Mouse (Mus musculus) intestine, embryonic 15.5 days (tissue): ENCODE measurements around the gene Hltf. TPM values are rescaled to one million over a fixed set of nuclear protein-coding genes. Genes with fewer than 3 reads are reported as not detected.

Experiments
- ATAC-seq: fragments of 200-750 bp; cut with Nextera tagmentation; 2 replicates; pipeline ENCODE4 v1.8.0; 2017; ENCODE audit warnings: moderate TSS enrichment, moderate library complexity
- H3K27ac ChIP-seq: fragments of 300-500 bp; sonication (generic); 2 replicates; pipeline ENCODE4 v1.5.1; 2015; ENCODE audit warnings: mild to moderate bottlenecking, inconsistent platforms
- H3K27me3 ChIP-seq: fragments of 300-500 bp; sonication (generic); replicated peaks from 2 replicates; pipeline ENCODE4 v1.6.1; 2015; ENCODE audit warnings: inconsistent platforms
- H3K36me3 ChIP-seq: fragments of 300-500 bp; sonication (generic); 2 replicates; pipeline ENCODE4 v1.6.1; 2015; ENCODE audit warnings: inconsistent platforms
- H3K4me1 ChIP-seq: fragments of 300-500 bp; sonication (generic); replicated peaks from 2 replicates; pipeline ENCODE4 v1.6.1; 2015; ENCODE audit warnings: inconsistent platforms
- H3K4me2 ChIP-seq: fragments of 300-500 bp; sonication (generic); replicated peaks from 2 replicates; pipeline ENCODE4 v1.6.1; 2015; ENCODE audit warnings: mild to moderate bottlenecking, inconsistent platforms
- H3K4me3 ChIP-seq: fragments of 300-500 bp; sonication (generic); replicated peaks from 2 replicates; pipeline ENCODE4 v1.5.1; 2015; ENCODE audit warnings: inconsistent platforms
- H3K9ac ChIP-seq: fragments of 300-500 bp; sonication (generic); 2 replicates; pipeline ENCODE4 v1.6.1; 2015; ENCODE audit warnings: inconsistent platforms
- H3K9me3 ChIP-seq: fragments of 300-500 bp; sonication (generic); 2 replicates; pipeline ENCODE4 v1.6.1; 2016; ENCODE audit warnings: inconsistent platforms
- WGBS: fragments of 180-500 bp; shearing (Covaris S2); methylation state at CpG from one replicate; pipeline ENCODE4 v1.1.7; 2015; 5-methylcytosine and 5-hydroxymethylcytosine counted together
- polyA plus RNA-seq: library from polyadenylated mRNA; unstranded; fragments of >200 nt; fragmentation: Nextera tagmentation; extraction: Ambion mirVana; gene quantifications from 2 replicates; pipeline ENCODE4 v1.2.1, GENCODE M21; 2015

The Hltf gene
- polyA plus RNA-seq, 1 experiment from 2014 or later = 15.0 TPM

DNA sequence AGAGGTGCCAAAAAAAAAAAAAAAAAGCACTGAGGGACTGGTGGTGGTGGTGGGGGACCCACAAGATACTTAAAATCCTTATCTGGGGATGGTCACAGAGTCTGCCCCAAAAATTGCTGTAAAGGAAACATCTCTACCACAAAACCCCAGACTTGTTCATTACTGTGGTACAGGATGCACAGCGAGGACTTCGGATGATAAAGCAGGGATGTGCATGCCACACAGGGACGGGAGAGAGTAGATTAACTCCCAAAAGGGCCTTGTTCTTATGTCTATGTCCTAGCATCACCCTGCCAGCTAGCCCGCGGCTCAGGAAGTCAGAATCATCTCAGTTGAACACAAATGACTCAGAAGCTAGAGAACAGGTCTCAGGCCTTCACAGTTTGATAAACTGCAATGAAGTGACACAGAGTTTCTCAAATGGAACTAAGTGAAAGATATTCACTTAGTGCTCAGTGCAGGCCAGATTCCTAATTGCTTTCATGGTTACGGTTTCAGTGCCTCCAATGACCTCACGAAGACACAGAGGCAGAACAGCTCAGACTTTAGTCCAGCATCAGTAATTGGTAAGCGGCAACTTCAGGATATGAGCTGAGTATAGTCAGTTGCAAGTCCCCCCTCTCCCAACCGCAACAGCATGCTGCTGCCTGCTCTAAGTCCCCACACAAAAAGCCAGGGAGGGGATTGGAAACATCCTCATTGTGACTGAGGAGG, 79.4 kb downstream of the Hltf start:
- Histone ChIP-seq H3K4me1 (no peaks in the 10 kb centered on the region), H3K27me3 (no peaks in the 10 kb centered on the region), H3K9me3 (no peaks in the 10 kb centered on the region), H3K36me3 (0 out of 2 replicates have a peak, but pooled peaks cover 3% of the 10 kb centered on the region), H3K27ac (no peak overlapping the region), H3K9ac (no peak overlapping the region), H3K4me2 (no peak overlapping the region), H3K4me3 (no peak overlapping the region)
- WGBS = 89% methylated on average over 9 of the region's 9 CpGs
- ATAC-seq = no peak

DNA sequence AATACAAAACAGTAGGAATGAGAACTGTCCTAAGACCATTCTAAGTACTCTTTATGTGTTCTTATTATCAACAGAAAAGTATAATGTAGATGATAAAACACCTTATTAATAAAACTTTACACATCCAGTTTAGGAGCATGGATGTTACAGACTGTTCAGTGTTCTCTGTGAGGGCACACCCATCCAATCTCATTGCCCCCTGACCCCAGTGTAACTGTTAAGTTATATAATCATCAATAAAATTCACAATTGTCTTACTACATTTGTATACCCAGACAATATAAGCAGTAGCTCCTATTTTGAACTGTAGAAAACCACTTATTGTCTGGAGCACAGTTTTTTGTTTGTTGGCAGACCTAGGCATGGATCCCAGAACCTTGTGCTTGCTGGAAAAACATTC, 83.6 kb downstream of the Hltf start:
- Histone ChIP-seq H3K27ac (no peak overlapping the region), H3K36me3 (0 out of 2 replicates have a peak, but pooled peaks cover 3% of the 10 kb centered on the region), H3K9me3 (no peaks in the 10 kb centered on the region), H3K4me2 (no peak overlapping the region), H3K4me1 (no peaks in the 10 kb centered on the region), H3K27me3 (no peaks in the 10 kb centered on the region), H3K9ac (no peak overlapping the region), H3K4me3 (no peak overlapping the region)
- peak; percentile 46; the same call in 1 of the 2 replicates for ATAC-seq

- peak; percentile 96 for ATAC-seq
Observed at GRCm38 (mm10) chr3:20141679-20142078, 84.1 kb downstream of the Hltf start.

DNA sequence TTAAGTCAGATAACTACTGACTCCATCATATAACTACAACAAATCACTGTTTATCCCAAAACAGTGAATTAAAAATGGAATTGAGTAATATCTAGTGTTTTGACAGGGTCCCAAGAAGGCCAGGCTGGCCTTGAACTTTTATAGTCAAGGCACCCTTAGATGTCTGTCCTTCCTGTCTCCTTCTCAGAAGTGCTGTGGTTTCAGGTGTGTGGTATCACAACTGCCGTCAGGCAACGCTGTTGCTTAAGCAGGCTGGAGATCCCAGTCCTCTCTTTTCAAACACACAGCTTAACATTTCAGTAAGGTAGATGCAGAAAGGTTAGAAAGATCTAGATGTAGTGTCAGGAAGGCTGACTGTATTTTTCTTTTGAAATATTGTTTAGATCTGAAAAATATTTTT, 84.5 kb downstream of the Hltf start:
- 0 out of 2 replicates have a peak, but pooled peaks cover 3% of the 10 kb centered on the region for H3K36me3 ChIP-seq
- no peaks in the 10 kb centered on the region for H3K4me1 ChIP-seq
- H3K4me2 ChIP-seq = no peak overlapping the region
- no peaks in the 10 kb centered on the region for H3K9me3 ChIP-seq
- no peaks in the 10 kb centered on the region for H3K27me3 ChIP-seq
- WGBS = 77% methylated on average over 2 of the region's 2 CpGs
- H3K9ac ChIP-seq = no peak overlapping the region
- no peak overlapping the region for H3K27ac ChIP-seq
- peak; percentile 48 for ATAC-seq
- no peak overlapping the region for H3K4me3 ChIP-seq

More at GRCm38 (mm10) chr3:20141679-20142078, 84.1 kb downstream of the Hltf start:
- WGBS = 39% methylated on average over 1 of the region's 1 CpGs
- H3K9ac ChIP-seq = no peak overlapping the region
- no peaks in the 10 kb centered on the region for H3K4me1 ChIP-seq
- no peak overlapping the region for H3K4me3 ChIP-seq
- no peak overlapping the region for H3K27ac ChIP-seq
- no peaks in the 10 kb centered on the region for H3K27me3 ChIP-seq
- 0 out of 2 replicates have a peak, but pooled peaks cover 3% of the 10 kb centered on the region for H3K36me3 ChIP-seq
- no peak overlapping the region for H3K4me2 ChIP-seq
- H3K9me3 ChIP-seq = no peaks in the 10 kb centered on the region

DNA sequence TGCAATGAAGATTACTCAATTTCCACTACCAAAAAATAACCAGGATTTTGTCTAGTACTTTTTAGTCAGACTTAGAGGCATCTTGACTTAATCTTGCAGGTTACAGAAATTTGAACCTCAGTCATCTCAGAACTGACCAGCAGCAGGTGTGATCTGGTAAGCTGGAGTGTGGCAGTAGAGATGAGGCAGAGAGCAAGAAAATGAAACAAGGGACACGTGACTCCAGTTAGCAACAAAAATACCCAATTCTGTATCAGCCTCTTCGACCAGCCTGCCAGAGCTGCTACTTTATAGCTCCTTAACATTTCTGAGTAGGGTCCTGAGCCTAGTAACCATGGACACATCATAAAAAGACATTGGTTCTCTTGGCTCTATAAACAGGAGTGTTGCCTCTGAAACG, 85.0 kb downstream of the Hltf start:
- 61% methylated on average over 3 of the region's 3 CpGs for WGBS
- no peak overlapping the region for H3K27ac ChIP-seq
- 0 out of 2 replicates have a peak, but pooled peaks cover 3% of the 10 kb centered on the region for H3K36me3 ChIP-seq
- no peak overlapping the region for H3K4me3 ChIP-seq
- no peak for ATAC-seq
- H3K9ac ChIP-seq = no peak overlapping the region
- no peaks in the 10 kb centered on the region for H3K4me1 ChIP-seq
- no peak overlapping the region for H3K4me2 ChIP-seq
- no peaks in the 10 kb centered on the region for H3K9me3 ChIP-seq
- H3K27me3 ChIP-seq = no peaks in the 10 kb centered on the region

GRCm38 (mm10) chr3:20143726-20144125, 86.1 kb downstream of the Hltf start:
- H3K9me3 ChIP-seq = no peaks in the 10 kb centered on the region
- no peak overlapping the region for H3K4me2 ChIP-seq
- no peaks in the 10 kb centered on the region for H3K27me3 ChIP-seq
- H3K4me3 ChIP-seq = no peak overlapping the region
- H3K9ac ChIP-seq = no peak overlapping the region
- WGBS = 85% methylated on average over 3 of the region's 3 CpGs
- ATAC-seq = no peak
- no peaks in the 10 kb centered on the region for H3K4me1 ChIP-seq
- no peaks in the 10 kb centered on the region for H3K36me3 ChIP-seq
- no peak overlapping the region for H3K27ac ChIP-seq

DNA sequence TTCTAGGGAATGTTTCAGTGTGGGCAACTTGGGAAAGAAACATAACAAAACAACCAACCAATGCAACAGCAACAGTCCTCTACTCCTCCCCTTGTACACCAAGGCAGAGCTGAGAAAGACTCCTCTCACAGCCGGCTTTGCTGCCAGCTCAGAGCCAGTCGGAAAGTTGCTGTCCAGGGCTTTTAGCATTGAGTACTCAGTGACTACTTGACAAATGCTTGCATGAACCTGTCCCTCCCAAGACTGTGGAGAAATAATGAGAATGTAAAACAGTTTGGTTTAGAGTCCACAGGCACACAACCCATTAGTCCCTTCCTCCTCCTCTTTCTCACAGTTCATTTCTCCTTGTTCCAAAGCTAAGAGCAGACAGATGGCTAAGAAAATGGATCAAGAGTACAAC, 86.8 kb downstream of the Hltf start:
- H3K9me3 ChIP-seq = no peaks in the 10 kb centered on the region
- no peak overlapping the region for H3K4me2 ChIP-seq
- H3K9ac ChIP-seq = no peak overlapping the region
- H3K36me3 ChIP-seq = no peaks in the 10 kb centered on the region
- ATAC-seq = no peak
- no peaks in the 10 kb centered on the region for H3K4me1 ChIP-seq
- no peaks in the 10 kb centered on the region for H3K27me3 ChIP-seq
- no peak overlapping the region for H3K4me3 ChIP-seq
- H3K27ac ChIP-seq = no peak overlapping the region
- 35% methylated on average over 2 of the region's 2 CpGs for WGBS

DNA sequence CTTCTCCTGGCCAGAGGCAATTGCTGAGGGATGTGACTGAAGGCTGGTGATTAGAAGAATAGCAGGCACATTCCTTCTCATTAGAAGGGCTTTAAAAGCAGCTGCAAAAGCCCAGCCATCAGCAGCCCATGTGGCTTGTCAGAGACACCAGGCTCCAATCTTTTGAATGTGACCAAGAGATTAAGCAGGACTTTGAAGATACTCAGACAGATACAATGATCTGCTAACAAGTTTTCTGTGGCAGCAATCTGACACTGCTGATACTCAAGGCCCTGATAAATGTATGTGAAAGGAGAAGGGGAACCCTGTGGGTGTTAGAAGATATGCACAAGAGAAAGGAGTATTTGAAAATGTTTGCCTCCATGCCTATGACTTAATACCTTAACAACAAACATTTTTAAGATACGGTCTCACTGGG, 88.1 kb downstream of the Hltf start:
- 65% methylated on average over 1 of the region's 1 CpGs for WGBS
- Histone ChIP-seq H3K4me2 (no peak overlapping the region), H3K27me3 (no peaks in the 10 kb centered on the region), H3K9ac (no peak overlapping the region), H3K4me3 (no peak overlapping the region), H3K4me1 (no peaks in the 10 kb centered on the region), H3K36me3 (no peaks in the 10 kb centered on the region), H3K9me3 (no peaks in the 10 kb centered on the region), H3K27ac (no peak overlapping the region)
- ATAC-seq = no peak

DNA sequence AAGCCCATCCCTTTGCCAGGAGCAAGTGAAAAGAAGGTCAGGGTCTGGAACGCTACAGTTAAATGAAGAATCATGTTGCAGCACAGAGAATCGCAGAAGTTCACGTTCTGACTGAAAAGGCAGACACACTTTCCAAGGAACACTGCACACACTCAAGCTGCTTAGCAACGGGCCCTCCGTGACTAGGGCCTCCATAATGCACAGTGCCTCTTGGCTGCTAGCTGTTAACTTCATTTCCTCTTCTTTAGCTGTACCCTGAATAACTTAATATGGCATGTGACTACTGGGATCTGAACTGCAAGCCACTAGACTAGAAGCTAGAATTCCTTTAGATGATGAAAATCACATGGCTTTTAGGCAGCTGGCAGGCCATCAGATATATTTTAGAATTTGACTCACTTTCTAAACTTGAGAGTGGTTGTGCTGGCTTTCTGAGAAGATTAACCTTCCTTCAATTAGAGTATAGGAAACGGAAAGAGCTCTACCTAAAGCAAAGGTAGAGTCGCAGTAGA, 89.3 kb downstream of the Hltf start:
- no peaks in the 10 kb centered on the region for H3K27me3 ChIP-seq
- 77% methylated on average over 7 of the region's 7 CpGs for WGBS
- H3K36me3 ChIP-seq = no peaks in the 10 kb centered on the region
- H3K4me2 ChIP-seq = no peak overlapping the region
- no peak overlapping the region for H3K27ac ChIP-seq
- no peak for ATAC-seq
- H3K4me1 ChIP-seq = no peaks in the 10 kb centered on the region
- no peak overlapping the region for H3K4me3 ChIP-seq
- no peak overlapping the region for H3K9ac ChIP-seq
- H3K9me3 ChIP-seq = no peaks in the 10 kb centered on the region

- H3K27ac ChIP-seq = no peak overlapping the region
- H3K9me3 ChIP-seq = no peaks in the 10 kb centered on the region
- H3K27me3 ChIP-seq = no peaks in the 10 kb centered on the region
- H3K9ac ChIP-seq = no peak overlapping the region
- WGBS = 89% methylated on average over 5 of the region's 5 CpGs
- H3K4me2 ChIP-seq = no peak overlapping the region
- no peak for ATAC-seq
- no peaks in the 10 kb centered on the region for H3K4me1 ChIP-seq
- no peaks in the 10 kb centered on the region for H3K36me3 ChIP-seq
- no peak overlapping the region for H3K4me3 ChIP-seq
Observed at GRCm38 (mm10) chr3:20147647-20148046, 90.0 kb downstream of the Hltf start.

DNA sequence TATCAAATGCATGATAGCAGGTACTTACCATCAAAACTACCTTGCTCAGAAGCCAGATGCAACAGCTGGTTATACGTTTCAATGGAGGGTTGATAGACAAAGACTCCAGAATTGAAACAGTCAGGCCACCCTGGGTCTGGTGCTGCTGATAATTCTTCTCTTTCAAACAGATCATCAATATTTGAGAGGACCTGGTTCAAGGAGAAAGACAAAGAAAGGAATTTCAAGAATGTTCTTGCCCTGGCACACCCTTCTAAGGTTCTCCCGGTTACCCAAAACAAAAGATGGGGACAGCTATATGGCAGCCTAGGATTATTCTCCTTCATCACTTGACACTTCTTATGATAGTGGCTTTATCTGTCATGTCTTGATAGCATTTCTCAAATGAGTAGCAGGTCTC, 92.9 kb downstream of the Hltf start:
- Histone ChIP-seq H3K27ac (no peak overlapping the region), H3K9ac (no peak overlapping the region), H3K4me2 (no peak overlapping the region), H3K4me1 (0 out of 2 replicates have a peak, but pooled peaks cover 2% of the 10 kb centered on the region), H3K36me3 (no peaks in the 10 kb centered on the region), H3K27me3 (no peaks in the 10 kb centered on the region), H3K4me3 (no peak overlapping the region), H3K9me3 (no peaks in the 10 kb centered on the region)
- ATAC-seq = no peak
- WGBS = 72% methylated on average over 2 of the region's 2 CpGs

GRCm38 (mm10) chr3:20151651-20152050, 94.0 kb downstream of the Hltf start:
- no peak overlapping the region for H3K27ac ChIP-seq
- no peak overlapping the region for H3K4me2 ChIP-seq
- H3K36me3 ChIP-seq = no peaks in the 10 kb centered on the region
- ATAC-seq = no peak
- WGBS = 89% methylated on average over 3 of the region's 3 CpGs
- no peaks in the 10 kb centered on the region for H3K9me3 ChIP-seq
- H3K4me1 ChIP-seq = 0 out of 2 replicates have a peak, but pooled peaks cover 2% of the 10 kb centered on the region
- no peak overlapping the region for H3K4me3 ChIP-seq
- no peaks in the 10 kb centered on the region for H3K27me3 ChIP-seq
- H3K9ac ChIP-seq = no peak overlapping the region
